Mouse (Mus musculus) monocyte, adult 5-6 weeks (primary cell): Measurements from ENCODE around the gene A930004D18Rik. TPM values are rescaled to one million over a fixed set of nuclear protein-coding genes. Genes with fewer than 3 reads are reported as not detected.

Experiments used
- ATAC-seq: fragments of 153-309, 156-312 bp; replicated peaks from 2 replicates; pipeline ENCODE4 v1.8.0; 2017; ENCODE audit warnings: mild to moderate bottlenecking; ENCODE audit not compliant: low TSS enrichment, insufficient number of reproducible peaks, severe bottlenecking, poor library complexity, low FRiP score
- total RNA-seq: library from RNA; stranded (forward); fragments of 200-1000, 200-491, 200-594 nt; gene quantifications from 3 replicates; pipeline ENCODE4 v1.2.3, GENCODE M21; 2017

Gene A930004D18Rik
- total RNA-seq, 1 experiment from 2014 or later, result 0.29 TPM

DNA sequence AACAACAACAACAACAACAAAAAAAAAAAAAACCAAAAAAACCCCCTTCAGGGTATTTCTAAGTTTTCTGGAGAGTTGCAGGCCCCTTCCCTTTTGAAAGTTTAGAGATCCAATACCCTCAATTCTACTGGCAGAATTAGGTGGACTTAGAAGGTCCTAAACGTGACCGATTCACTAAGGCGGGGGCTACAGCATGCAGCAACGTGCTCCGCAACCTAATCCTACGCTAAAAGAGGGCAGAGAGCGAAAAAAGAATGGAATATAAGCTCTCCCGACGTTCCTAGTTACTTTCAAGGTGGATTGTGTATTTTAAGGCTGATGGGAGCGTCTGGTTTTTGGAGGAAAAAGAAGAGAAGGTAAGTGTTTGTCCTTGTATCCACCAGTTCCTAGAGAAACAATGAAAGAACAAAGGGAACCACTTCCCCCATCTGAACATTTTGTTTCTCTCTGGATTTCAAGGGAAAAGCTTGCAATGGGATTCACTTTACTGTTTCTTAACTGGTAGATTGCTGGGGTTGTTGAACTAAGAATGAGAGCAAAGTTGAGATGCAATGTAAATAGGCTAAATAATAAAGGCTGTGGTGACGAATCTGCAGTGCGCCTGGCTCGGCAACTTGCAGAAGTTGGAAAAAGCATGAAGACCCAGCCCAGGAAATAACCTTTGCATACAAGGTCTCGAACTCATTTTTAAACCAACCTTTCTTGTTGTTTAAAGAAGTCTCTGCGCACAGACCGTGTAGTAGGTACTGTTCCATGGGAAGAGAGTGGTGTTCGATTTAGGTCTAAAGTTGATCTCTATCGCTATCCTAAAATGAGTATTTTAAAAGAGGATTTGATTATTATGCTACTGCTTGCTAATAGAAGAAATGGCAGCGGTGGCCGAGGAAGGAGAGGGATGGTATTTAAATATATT is 17.7 kb upstream of the A930004D18Rik start, which contains the start of gene Mllt10:
Gene Mllt10, plus strand, starts transcription at position 222 of the 913 bp plus-strand sequence.
- no peak for ATAC-seq

GRCm38 (mm10) chr2:18053951-18054530 is 16.5 kb upstream of the A930004D18Rik start:
- ATAC-seq, result no peak

- ATAC-seq, result no peak
Observed at GRCm38 (mm10) chr2:18053243-18053950, 15.9 kb upstream of the A930004D18Rik start.

- no peak for ATAC-seq
Observed at GRCm38 (mm10) chr2:18052581-18052980, 15.0 kb upstream of the A930004D18Rik start.

DNA sequence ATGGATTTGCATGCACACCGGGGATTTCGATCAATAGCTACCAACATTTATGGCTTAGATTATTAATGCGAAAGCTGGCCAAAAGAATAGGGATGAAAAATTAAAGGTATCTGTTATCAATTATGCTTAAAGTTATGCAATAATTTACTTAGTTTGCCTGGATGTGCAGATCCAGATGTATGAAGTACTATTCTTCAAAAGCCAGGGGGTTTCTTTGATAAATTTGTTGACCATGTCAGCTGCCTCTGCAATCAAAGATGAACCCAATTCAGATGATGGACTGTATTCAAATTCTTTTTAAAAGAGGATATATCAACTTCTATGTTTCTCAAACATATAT is 14.3 kb upstream of the A930004D18Rik start:
- ATAC-seq, result no peak

GRCm38 (mm10) chr2:18051026-18051830 is 13.7 kb upstream of the A930004D18Rik start:
- no peak for ATAC-seq

- no peak for ATAC-seq
Observed at GRCm38 (mm10) chr2:18050541-18050985, 13.0 kb upstream of the A930004D18Rik start.

GRCm38 (mm10) chr2:18050018-18050417 is 12.5 kb upstream of the A930004D18Rik start:
- no peak for ATAC-seq

DNA sequence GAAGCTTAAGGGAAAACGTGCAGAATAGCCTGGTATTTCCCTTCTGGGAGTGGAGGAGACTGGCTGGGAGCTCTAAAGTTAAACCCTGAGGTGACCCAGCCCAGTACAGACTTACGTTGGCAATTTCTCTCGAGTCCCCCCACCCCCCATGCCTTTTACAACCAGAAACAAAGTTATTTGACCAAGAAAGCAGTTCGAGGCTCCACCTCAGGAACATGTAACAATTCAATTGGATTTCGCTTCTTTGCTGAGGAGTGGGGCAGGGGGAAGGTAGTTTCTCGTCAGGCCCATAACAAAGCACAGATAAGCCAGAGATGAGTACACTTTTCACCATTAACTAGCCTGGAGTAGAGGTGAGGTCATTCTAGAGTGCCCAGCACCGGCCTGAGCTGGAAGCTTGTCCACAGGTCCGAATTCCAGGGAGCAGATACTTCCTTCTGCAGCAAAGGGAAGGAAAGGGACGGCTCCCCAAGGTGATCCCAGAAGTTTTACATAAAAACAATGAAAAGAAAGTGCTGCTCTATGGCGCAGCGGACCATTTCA is 11.8 kb upstream of the A930004D18Rik start:
- ATAC-seq, result no peak

DNA sequence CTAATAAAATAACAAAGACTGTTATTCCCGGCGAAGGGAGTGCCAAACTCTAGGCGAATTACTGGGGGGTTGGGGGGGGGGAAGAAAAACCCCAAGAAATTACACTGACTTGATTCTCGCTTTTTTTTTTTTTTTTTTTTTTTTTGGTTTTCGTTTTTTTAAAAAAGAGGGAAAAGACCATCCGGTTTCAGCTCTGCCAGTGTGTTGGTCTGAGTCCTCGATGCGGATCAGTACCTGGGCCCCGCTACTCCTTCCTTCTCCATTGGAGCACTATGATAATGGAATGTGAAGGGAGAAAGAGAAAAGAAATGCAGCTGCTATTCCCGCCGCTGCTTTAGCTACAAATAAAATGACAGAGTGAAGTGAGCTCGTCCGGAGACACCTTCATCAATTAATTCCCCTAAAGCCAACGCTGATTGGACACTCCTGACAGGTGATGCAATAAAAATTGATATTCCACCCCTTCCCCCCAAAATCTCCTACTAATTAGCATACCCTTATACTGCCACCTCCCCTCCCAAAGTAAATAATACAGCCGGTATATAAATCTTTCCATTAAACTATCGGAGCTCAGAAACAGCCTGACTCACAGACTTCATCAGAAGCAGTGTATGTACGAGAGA is 11.0 kb upstream of the A930004D18Rik start, which contains the start of gene Skida1:
Gene Skida1, minus strand, starts transcription at position 599 of the 623 bp plus-strand sequence.
- ATAC-seq, result no peak

- no peak; the same call in 1 of the 2 replicates for ATAC-seq
Observed at GRCm38 (mm10) chr2:18047646-18048452, 10.3 kb upstream of the A930004D18Rik start.

DNA sequence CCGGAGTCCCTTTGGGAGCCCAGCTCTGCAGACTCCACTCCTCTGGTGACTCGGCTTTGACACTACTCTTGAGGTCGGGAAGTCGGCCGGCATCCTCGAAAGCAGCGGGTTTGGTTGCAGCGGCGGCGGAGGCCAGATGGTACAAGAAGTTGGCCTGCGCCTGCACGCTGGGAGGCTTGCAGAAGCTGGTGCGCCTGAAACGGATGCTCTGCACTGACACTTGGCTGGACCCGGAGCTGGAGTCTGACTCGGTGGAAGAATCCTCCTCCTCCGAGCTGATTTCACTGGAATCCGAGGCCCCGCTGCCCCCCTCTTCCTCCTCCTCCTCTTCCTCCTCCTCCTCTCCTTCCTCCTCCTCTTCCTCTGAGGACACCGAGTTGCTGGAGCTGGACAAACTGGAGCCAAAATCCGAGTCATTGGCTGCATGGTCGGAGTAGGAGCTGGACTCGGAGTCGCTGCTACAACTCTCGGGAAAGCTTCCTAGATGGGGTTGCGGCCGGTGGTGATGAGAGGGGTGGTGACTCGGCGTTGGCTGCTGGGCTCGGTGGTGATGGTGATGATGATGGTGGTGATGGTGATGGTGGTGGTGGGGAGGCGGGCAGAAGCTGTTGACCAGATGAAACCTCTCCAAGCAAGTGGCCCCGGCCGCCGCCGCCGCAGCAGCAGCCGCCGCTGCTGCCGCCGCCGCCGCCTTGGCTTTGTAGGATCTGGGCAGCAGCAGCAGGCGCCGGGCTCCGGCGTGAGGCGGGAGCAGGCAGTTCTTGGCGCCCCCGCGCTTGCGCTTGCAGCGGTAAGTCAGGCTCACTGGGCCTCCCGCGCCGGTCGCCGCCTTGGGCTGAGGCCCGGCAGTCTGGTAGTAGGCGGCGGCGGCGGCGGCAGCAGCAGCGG is 9.5 kb upstream of the A930004D18Rik start:
- ATAC-seq, result peak; percentile 34; the same call in 1 of the 2 replicates

DNA sequence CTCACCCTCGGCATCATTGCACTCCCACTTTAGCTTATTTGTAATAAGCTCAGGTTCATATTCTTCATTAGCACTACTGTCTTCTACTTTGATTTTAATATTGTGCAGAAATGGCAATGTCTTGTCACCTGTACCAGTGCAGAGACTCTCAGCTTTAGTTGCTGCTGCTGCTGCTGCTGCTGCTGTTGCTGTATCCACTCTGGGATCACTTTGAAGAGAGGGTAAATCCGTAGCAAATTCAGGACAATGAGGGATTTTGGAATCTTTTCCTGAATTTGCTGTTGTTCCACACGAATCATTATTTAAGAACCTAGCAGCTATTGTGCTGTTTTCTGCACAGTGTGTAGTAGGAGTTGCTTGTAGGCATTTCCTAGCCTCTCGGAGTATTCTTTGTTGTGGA is 8.6 kb upstream of the A930004D18Rik start:
- ATAC-seq, result no peak

GRCm38 (mm10) chr2:18045781-18046181 is 8.2 kb upstream of the A930004D18Rik start:
- no peak for ATAC-seq

DNA sequence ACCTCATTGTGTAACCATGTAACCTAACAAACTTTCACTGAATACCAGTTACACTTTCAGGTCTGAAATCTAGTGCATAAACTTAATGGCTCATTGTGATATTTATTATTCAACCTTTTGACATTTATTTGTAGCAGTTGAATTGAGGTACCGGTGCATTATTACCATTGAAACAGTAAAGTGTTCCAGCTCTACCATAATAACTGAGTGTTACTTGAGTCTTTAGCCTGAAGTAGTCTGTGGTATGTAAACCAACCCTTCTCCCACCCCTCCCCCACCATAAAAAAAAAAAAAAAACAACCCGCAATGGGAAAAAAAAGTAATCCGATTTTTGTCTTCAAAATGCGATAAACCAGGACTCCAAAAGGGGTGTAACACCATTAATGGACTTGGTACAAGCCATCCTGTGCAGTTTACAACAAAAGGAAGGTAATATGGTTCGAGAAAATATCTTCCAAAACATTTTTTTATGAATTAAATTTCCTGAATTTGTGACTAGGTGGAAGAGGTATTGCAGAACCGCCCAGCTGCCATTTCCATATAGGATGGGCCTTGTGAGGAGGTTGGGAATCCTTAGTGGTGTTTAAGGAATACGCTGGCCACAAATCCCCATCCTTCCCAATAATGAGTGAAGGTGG is 7.7 kb upstream of the A930004D18Rik start:
- ATAC-seq, result no peak
